Mouse (Mus musculus): ENCODE measurements around the gene Gpr108.

Gpr108 gene

DNA sequence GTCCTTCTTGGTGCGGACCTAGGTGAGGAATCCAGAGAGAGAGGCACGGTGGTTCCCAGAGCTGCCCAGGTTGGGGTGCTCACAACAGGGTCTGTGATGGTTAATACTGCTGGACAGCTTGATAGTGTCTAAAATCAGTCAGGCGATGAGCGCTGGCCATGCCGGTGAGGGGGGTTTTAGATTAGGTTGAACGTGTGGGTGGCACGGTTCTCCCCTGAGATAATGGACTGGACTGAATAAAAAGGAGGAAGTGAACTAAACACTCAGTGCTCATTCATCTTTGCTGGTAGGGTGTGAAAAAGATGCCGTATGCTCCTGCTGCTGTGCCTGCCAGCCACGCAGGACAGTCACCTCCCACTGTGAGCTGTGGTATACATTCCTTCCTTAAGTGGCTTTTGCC, 24.9 kb downstream of the Gpr108 start:
- in situ Hi-C loops (cut with MboI; ENCODE audit: unreplicated experiment in 2 of 2), result no loop called here

DNA sequence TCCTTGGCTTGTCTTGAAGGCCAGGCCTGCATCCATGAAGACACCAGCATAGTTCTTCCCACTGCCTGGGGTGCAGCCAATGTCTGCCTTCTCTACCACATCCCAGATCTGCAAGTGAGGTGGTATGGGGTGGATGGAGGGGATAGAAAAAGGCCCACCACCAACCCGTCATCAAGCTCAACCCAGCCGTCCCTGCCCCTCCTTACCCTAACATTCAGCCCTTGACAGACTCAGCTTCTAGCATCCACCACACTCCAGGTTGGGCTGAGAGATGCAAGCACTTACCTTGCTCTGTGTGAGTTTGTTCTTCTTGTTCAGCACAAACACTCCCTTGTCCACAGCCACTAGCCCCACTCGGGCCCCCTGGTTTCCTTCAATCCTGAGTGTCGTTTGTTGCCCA, 26.3 kb downstream of the Gpr108 start:
- in situ Hi-C loops (cut with MboI; ENCODE audit: unreplicated experiment in 2 of 2), result no loop called here

DNA sequence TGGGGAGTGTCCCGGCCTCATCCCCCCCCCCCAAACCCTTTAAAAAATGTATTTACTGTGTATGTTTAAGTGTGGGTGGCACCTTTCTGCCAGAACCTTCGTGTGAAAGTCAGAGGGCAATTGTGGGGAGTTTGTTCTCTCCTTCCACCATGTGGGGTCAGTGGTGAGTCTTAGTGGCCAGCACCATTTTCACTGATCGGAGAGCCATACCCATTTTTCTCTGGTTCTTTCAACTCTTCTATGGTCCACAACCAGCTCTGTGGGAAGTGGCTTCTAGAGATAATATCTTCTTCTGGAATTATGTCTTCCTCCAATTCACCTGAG, 28.4 kb downstream of the Gpr108 start:
- in situ Hi-C loops (cut with MboI; ENCODE audit: unreplicated experiment in 2 of 2), result loop anchor here (5.0 kb wide), 3 partner anchors 117 to 1687 kb away; no protein-coding TSS in a partner anchor

DNA sequence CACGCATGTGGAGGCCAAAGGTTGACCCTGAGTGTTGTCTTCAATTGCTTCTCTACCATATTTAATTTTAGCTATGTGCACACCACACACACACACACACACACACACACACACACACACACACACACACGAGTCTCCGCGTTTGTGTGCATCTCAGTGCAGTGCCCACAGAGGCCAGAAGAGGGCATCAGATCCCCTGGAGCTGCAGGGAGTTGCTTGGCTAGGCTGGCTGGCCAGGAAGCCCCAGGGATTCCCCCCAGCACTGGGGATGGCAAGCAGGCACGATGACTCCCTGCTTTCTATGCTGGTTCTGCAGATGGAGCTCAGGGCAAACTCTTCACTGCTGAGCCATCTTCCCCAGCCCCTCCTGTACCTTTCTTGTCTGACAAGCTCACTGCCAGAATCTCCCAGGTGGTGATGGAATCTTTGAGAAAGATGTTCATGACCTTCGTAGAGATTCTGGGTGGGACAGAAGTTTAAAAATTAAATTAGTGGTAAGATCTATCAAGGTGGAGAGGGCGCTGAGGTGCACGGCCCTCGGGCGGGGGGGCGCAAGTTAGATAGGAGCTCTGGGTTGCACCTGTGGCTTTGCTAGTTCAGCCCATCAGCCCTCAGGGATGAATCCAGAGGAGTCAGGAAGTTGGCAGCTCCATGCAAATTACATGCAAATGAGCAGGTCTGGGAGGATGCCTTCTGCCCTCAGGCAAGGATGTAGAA, 28.9 kb downstream of the Gpr108 start:
- in situ Hi-C loops (cut with MboI; ENCODE audit: unreplicated experiment in 2 of 2), result loop anchor here (5.0 kb wide), 3 partner anchors 118 to 1688 kb away; no protein-coding TSS in a partner anchor

DNA sequence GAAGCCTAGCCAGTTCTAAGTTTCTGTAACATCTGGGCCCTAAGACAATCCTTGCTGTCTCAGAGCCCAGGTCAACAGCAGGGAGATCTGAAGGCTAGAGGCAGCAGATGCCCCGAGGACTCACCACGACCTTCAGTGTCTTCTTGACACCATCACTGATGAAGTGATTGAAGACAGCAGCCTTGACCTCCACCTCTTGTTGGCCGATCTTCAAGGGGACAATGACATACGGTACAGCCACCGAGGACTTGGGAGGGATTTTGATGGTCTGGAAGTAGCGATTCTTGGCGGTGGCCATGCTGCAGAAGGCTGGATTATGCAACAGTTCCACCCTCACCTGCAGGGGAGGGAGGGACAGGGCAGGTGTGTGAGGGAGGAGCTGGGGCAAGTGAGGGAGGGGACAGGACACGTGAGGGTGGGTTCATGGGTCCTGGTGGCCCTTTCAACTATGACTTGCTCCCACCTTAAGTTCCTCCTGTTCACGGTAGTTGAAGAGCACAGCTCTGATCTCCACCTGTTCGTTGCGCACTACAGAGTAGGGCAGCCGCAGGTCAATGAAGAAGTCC, 29.8 kb downstream of the Gpr108 start:
- in situ Hi-C loops (cut with MboI; ENCODE audit: unreplicated experiment in 2 of 2), result loop anchor here (5.0 kb wide), 3 partner anchors 119 to 1689 kb away; no protein-coding TSS in a partner anchor

DNA sequence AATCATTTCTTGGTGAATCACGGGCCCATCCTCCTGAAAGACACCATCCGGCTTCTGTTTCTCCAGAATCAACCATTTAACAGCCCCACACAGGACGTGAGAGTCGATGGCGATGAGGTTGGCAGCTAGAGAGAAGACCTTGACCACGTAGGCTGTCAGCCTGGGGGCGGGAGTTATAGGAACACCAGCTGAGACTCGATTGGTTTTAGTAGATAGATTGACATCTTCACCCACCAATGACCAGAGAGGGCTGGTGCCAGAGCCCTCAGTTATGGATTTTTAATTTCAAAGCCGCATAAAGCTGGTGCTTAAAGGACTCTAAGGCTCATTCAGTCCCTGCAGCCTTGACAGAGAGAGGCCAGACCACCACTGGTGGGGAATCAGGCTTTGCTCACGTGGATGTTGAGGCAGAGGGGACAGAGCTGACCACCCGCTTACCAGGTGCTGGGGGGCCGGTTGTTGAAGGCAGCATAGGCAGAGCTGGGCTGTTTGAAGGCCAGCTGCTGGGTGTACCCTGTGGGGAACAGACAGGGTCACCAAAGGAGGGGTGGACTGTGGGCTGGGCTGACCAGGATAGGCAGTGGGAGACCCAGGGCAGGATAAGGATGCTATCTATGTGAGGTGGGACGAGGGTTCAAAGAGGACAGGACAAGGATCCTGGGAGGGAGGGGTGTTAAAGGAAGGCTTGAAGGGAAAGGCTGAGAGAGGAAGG, 33.4 kb downstream of the Gpr108 start:
- in situ Hi-C loops (cut with MboI; ENCODE audit: unreplicated experiment in 2 of 2), result loop anchor here (5.0 kb wide), 3 partner anchors 118 to 1692 kb away; no protein-coding TSS in a partner anchor

DNA sequence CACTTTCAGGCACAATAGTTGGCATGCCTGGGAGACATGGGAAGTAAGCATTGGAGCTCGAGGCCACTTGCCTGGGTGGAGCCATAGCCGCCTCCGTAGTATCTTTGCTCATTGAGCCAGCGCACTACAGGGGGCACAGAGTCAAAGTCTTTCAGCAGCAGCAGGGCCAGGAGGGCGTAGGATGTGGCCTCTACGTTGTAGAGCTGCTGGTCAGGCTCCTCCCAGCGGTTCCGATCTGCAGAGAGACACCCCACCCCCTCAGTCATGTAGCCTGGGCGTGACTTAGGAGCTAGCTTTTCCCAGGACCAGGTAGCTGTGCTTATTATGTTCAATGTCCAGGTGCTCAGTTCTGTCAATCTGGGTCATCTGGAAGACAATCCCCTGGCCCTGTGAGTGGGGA, 36.7 kb downstream of the Gpr108 start:
- in situ Hi-C loops (cut with MboI; ENCODE audit: unreplicated experiment in 2 of 2), result no loop called here

DNA sequence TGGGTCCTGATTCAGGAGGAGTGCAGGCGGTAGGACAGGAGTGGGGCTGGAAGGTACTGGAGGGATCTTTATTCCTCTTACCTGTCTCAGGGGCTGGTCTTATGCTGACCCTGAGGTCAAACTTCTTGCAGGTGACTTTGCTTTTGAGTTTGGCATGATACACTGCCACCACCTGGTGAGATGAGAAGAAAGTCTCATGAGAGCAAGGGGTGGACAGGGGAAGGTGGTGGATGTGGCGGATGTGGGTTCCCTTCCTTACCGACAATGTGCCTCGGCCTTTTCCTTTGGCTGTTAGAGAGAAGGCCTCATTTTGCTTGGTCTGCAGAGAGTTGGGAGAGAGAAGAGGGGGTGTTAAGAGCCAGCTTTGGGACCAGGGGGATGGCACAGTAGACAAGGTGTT, 38.9 kb downstream of the Gpr108 start:
- in situ Hi-C loops (cut with MboI; ENCODE audit: unreplicated experiment in 2 of 2), result no loop called here

DNA sequence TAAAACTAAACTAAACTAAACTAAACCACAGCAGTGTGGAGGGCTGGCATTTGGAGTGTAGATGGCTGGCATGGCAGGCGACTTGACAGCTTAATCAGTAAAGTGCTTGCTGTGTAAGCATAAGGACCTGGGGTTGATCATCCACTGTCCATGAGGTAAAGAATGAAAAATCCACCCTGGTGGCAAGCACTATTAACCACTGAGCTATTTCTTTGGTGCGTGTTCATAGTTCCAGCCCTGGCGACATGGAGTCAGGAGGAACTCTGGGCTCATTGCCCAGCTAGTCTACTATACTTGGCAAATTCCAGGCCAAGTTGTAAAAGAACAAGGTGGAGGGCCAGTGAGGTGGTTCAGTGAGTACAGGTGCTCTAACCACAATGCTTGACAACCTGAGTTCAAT, 40.3 kb downstream of the Gpr108 start:
- in situ Hi-C loops (cut with MboI; ENCODE audit: unreplicated experiment in 2 of 2), result no loop called here

DNA sequence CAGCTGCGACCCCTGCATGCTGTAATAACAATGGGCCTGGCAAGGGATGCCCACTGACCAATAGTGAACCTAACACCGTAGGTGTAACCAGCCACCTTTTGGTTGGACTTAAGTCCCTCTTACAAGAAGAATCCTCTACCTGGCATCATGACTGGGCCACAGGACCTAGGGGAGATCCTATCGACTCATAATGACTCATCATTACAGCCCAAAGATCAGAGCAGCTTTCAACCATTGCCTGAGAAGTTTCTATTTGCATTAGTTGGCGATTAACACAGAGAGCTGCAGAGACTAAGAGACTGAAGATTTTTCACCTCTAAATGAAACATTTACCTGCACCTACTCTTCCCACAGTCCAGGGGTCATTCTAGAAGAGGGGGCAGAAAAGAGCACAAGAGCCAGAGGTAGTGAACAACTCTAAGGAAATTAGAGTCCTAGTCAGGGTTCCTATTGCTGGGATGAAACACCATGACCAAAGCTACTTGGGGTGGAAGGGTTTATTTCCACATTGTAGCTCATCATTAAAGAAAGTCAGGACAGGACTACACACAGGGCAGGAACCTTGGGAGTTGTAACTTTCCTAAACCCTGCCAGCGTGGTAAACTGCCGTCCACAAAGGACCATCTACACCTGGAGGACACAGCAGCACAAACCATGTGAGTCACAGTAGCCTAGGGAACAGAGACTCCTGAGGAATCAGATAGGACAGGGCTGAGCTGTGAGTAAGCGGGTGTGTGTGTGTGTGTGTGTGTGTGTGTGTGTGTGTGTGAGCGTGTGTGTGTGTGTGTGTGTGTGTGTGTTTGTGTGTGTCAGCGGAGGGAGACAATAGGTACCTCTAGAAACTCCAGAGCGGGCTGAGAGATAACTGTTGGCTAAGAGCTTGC, 46.2 kb downstream of the Gpr108 start:
- in situ Hi-C loops (cut with MboI; ENCODE audit: unreplicated experiment in 2 of 2), result no loop called here

DNA sequence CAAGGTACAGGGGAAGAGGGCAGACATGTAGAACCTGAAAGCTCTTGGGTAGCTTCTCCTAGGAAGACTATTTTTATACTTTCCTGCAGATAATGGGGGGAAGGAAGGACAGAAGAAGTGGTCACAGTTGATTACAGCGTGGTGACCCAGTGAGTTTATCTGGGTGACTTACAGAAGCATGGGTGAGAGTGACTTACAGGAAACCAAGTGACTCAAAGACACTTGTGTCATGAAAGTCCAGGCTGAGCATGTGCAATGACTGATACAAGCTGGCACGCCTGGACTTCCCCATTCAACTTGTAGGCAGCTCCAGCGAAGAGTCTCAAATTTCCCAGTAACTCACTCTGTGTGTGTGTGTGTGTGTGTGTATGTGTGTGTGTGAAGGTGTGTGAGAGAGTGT, 50.0 kb downstream of the Gpr108 start:
- in situ Hi-C loops (cut with MboI; ENCODE audit: unreplicated experiment in 2 of 2), result no loop called here

DNA sequence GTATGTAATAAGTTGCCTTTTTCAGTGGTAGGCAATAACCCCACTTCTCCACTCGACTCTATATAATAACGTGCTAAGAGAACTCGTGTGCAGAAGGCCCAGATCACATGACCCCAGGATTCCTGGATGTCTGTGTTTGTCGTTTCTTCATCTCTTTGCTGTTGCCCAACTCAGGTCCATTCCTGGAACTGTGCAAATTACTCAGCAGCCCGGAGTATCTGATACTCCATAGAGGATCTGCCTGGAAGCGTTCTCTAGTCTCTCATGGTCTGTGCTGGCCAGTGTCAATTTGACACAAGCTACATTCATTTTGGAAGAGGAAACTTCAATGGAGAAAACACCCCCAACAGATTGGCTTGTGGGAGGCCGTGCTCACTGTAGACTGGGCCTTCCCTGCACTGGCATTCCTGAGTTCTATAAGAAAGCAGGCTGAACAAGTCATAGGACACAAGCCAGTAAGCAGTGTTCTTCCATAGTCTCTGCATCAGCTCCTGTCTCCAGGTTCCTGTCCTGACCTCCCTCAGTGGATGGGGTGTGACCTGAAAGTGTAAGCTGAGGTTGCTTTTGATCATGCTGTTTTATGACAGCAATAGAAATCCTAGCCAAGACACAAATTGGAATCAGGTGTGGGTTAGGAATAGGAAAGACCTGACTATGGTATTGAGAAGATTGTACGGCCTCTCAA, 52.8 kb downstream of the Gpr108 start:
- in situ Hi-C loops (cut with MboI; ENCODE audit: unreplicated experiment in 2 of 2), result no loop called here

DNA sequence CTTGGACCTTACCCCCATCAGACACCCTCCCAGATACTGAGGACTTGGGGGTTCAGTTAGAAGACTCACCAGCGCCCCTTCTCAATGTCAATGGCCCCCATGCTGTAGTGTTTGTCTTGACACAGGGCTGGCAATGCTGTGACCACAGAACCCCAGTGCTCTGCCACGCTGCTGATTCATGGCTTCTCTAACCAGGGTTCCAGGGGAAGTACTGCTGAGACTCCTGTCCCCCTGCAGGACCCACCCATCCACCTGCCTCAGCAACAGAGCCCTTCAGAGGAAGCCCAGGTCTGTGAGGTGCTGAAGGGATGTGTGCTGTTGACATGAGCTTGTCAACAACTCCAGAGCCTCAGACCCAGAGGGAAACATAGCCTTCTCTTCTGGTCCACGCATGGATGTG, 53.5 kb downstream of the Gpr108 start:
- in situ Hi-C loops (cut with MboI; ENCODE audit: unreplicated experiment in 2 of 2), result no loop called here

DNA sequence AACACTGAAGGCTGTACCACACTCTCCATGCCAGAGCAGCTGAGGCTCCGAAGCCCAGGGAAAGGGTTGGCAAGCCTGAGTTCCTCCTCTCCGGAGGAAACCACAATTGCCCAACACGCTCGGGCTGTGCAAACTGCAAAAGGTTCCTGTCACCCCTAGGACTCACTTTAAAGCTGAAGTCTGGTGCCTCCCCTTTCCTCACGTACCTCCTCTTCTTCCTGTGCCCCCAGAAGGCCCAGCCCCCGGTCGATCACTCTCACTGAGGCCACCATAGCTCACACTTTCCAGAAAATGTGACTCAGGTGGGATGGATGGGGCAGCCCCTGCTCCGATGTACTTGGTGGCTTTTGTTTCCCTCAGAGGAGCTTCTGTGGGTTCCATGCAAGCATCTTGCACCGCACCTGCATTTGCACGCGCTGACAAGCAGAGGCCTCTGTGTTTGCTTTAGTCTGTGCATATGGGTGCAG, 54.2 kb downstream of the Gpr108 start, which contains the start of gene Tnfsf14:
Gene Tnfsf14, minus strand, starts transcription at position 137 of the 467 bp plus-strand sequence.
- in situ Hi-C loops (cut with MboI; ENCODE audit: unreplicated experiment in 2 of 2), result no loop called here

DNA sequence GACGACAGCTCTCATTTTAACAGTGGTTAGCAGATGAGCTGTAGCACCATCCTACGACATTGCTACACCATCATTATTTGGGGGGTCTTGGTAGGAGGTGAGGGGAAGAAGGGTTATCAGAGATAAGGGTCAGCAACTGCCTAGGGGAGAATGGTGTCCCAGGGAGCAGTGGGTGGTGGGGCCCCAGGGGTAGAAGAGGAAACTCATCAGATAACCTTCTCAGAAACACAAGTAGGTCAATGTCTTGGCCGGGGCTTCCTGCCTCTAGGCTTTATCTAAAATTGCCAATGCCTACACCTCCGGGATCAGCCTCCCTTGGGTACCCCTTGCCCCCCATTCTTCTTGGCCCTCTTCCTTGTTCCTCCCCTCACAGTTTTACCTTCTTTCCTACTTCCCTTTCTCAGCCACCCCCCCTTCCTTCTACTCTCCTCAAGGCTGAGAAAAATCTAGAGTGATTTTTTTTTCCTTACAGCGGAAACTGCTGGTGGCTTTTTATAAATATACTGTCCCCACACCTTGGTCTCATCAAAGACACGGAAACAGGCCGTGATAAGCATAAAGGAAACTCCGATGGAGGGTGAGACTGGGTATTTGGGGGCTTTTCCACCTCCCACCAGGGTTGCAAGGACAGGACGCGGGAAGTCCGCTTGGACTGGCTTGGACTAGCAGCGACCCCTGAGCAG, 59.6 kb downstream of the Gpr108 start:
- in situ Hi-C loops (cut with MboI; ENCODE audit: unreplicated experiment in 2 of 2), result no loop called here

DNA sequence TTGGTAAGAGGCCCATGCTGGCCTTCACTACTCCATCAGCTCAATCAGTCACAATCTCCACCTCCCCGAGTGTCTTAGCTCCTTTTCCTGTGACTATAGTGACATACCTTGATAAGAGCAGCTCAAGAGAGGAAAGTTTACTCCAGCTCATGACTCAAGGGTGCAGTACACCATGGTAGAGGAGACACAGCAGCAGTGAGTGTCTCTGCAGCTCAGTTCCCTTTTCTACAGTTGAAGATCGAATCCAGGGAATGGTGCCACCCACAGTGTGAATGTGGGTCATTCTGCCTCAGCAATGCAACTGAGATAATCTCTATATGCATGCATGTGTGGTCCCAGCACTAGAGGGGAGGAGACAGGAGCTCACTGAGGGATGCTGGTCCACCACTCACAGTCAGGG, 62.6 kb downstream of the Gpr108 start:
- in situ Hi-C loops (cut with MboI; ENCODE audit: unreplicated experiment in 2 of 2), result no loop called here
